Mouse (Mus musculus): ENCODE results near the gene Pyroxd1. TPM values are rescaled to one million over a fixed set of nuclear protein-coding genes. Genes with fewer than 3 reads are reported as not detected.
"Not testable (repeated sequence)": the region's sequence is repeated elsewhere in the genome, so short reads cannot be mapped to it uniquely, and the experiment has no call there.

The Pyroxd1 gene
- polyA plus RNA-seq, 1 experiment, result 4.1 TPM

DNA sequence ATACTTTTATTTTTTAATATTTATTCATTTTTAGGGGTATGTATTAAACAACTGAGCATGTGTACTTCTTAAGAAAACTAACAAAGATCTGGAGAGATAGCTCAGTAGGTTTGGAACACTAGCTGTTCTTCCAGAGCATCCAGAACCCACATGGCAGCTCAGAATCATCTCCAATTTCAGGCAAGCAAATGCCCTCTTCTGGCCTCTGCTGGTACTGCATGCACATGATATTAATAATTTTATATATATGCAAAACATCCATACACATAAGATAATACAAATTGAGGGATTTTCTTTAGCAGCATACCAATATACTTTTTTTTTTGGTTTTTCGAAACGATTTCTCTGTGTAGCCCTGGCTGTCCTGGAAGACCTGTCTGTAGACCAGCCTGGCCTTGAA, 1.9 kb upstream of the Pyroxd1 start:
- peaks cover under 1% of the 10 kb centered on the region for H3K36me3 ChIP-seq (ENCODE audit: control insufficient read depth, insufficient read depth)
- H3ac ChIP-seq (ENCODE audit: control insufficient read depth, insufficient read length), result no peak overlapping the region

GRCm38 (mm10) chr6:142346181-142347110, 992 bp downstream of the Pyroxd1 start:
- peaks cover 3% of the 10 kb centered on the region for H3K36me3 ChIP-seq (ENCODE audit: control insufficient read depth, insufficient read depth)
- no peak for TF ChIP-seq CEBPB (IDR thresholded peaks at IDR 0.05; ENCODE audit: insufficient read depth, poor library complexity, severe bottlenecking)
- TF ChIP-seq REST (IDR thresholded peaks at IDR 0.05; ENCODE audit: insufficient read depth, insufficient read length), result no peak
- no peak for TF ChIP-seq POLR2AphosphoS2 (IDR thresholded peaks at IDR 0.05; ENCODE audit: insufficient read length, low read depth)
- TF ChIP-seq SRF (IDR thresholded peaks at IDR 0.05; ENCODE audit: control insufficient read depth, insufficient read length, low read depth), result no peak
- TF ChIP-seq TCF12 (IDR thresholded peaks at IDR 0.05; ENCODE audit: insufficient read depth, poor library complexity, severe bottlenecking), result no peak
- no peak for TF ChIP-seq E2F4 (IDR thresholded peaks at IDR 0.05; ENCODE audit: insufficient read depth)
- no peak for TF ChIP-seq POLR2A (IDR thresholded peaks at IDR 0.05; ENCODE audit: insufficient read length, low read depth)
- no peak for TF ChIP-seq MYOD1 (IDR thresholded peaks at IDR 0.05; ENCODE audit: control insufficient read depth in 1 of 3, insufficient read length in 2 of 3, low read depth in 2 of 3)
- H3K4me2 ChIP-seq (ENCODE audit: low read depth), result peak overlapping the region; percentile 88
- peaks cover 9% of the 10 kb centered on the region for H3K79me2 ChIP-seq (ENCODE audit: control insufficient read depth, insufficient read depth)
- no peaks in the 10 kb centered on the region for H3K27me3 ChIP-seq (ENCODE audit: control insufficient read depth, insufficient read depth, insufficient read length)
- H3K4me3 ChIP-seq, result peak overlapping the region; percentile 53
- H3ac ChIP-seq (ENCODE audit: control insufficient read depth, insufficient read length), result peak overlapping the region; percentile 73

More for the DNA sequence above, 1.9 kb upstream of the Pyroxd1 start:
- Histone ChIP-seq H3K4me2 (ENCODE audit: low read depth) (no peak overlapping the region), H3K79me2 (ENCODE audit: control insufficient read depth, insufficient read depth) (peaks cover 9% of the 10 kb centered on the region), H3K4me3 (no peak overlapping the region), H3K27me3 (ENCODE audit: control insufficient read depth, insufficient read depth, insufficient read length) (no peaks in the 10 kb centered on the region)
- no peak for TF ChIP-seq TCF3 (IDR thresholded peaks at IDR 0.05; ENCODE audit: insufficient read length, low read depth)
- no peak for TF ChIP-seq USF1 (IDR thresholded peaks at IDR 0.05; ENCODE audit: low read depth)
- no peak for TF ChIP-seq REST (IDR thresholded peaks at IDR 0.05; ENCODE audit: insufficient read depth, insufficient read length)
- no peak for TF ChIP-seq MAX (IDR thresholded peaks at IDR 0.05; ENCODE audit: low read depth)
- TF ChIP-seq MYOG (IDR thresholded peaks at IDR 0.05; ENCODE audit: control insufficient read depth in 1 of 3, insufficient read depth in 1 of 3, insufficient read length in 2 of 3, low read depth in 2 of 3), result no peak
- no peak for TF ChIP-seq POLR2A (IDR thresholded peaks at IDR 0.05; ENCODE audit: insufficient read length, low read depth)
- no peak for TF ChIP-seq POLR2AphosphoS2 (IDR thresholded peaks at IDR 0.05; ENCODE audit: insufficient read length, low read depth)
- TF ChIP-seq CEBPB (IDR thresholded peaks at IDR 0.05; ENCODE audit: insufficient read depth, poor library complexity, severe bottlenecking), result no peak
- TF ChIP-seq MYOD1 (IDR thresholded peaks at IDR 0.05; ENCODE audit: control insufficient read depth in 1 of 3, insufficient read length in 2 of 3, low read depth in 2 of 3), result no peak
- no peak for TF ChIP-seq TCF12 (IDR thresholded peaks at IDR 0.05; ENCODE audit: insufficient read depth, poor library complexity, severe bottlenecking)
- no peak for TF ChIP-seq SRF (IDR thresholded peaks at IDR 0.05; ENCODE audit: control insufficient read depth, insufficient read length, low read depth)
- TF ChIP-seq E2F4 (IDR thresholded peaks at IDR 0.05; ENCODE audit: insufficient read depth), result no peak

GRCm38 (mm10) chr6:142347431-142348385, 2.3 kb downstream of the Pyroxd1 start:
- no peak overlapping the region for H3K4me2 ChIP-seq (ENCODE audit: low read depth)
- no peak for TF ChIP-seq USF1 (IDR thresholded peaks at IDR 0.05; ENCODE audit: low read depth)
- no peak for TF ChIP-seq TCF3 (IDR thresholded peaks at IDR 0.05; ENCODE audit: insufficient read length, low read depth)
- no peak for TF ChIP-seq MYOG (IDR thresholded peaks at IDR 0.05; ENCODE audit: control insufficient read depth in 1 of 3, insufficient read depth in 1 of 3, insufficient read length in 2 of 3, low read depth in 2 of 3)
- TF ChIP-seq SRF (IDR thresholded peaks at IDR 0.05; ENCODE audit: control insufficient read depth, insufficient read length, low read depth), result no peak
- no peak for TF ChIP-seq CEBPB (IDR thresholded peaks at IDR 0.05; ENCODE audit: insufficient read depth, poor library complexity, severe bottlenecking)
- no peak for TF ChIP-seq MYOD1 (IDR thresholded peaks at IDR 0.05; ENCODE audit: control insufficient read depth in 1 of 3, insufficient read length in 2 of 3, low read depth in 2 of 3)
- TF ChIP-seq TCF12 (IDR thresholded peaks at IDR 0.05; ENCODE audit: insufficient read depth, poor library complexity, severe bottlenecking), result no peak
- H3ac ChIP-seq (ENCODE audit: control insufficient read depth, insufficient read length), result no peak overlapping the region
- no peak overlapping the region for H3K4me3 ChIP-seq
- H3K27me3 ChIP-seq (ENCODE audit: control insufficient read depth, insufficient read depth, insufficient read length), result no peaks in the 10 kb centered on the region
- peaks cover 9% of the 10 kb centered on the region for H3K79me2 ChIP-seq (ENCODE audit: control insufficient read depth, insufficient read depth)
- H3K36me3 ChIP-seq (ENCODE audit: control insufficient read depth, insufficient read depth), result peaks cover 12% of the 10 kb centered on the region

- not testable (repeated sequence) for H3K4me3 ChIP-seq
Observed at GRCm38 (mm10) chr6:142352099-142352498, 6.6 kb downstream of the Pyroxd1 start.

More at GRCm38 (mm10) chr6:142352099-142352498, 6.6 kb downstream of the Pyroxd1 start:
- not testable (repeated sequence) for H3K79me2 ChIP-seq (ENCODE audit: control insufficient read depth, insufficient read depth); H3K4me2 ChIP-seq (ENCODE audit: low read depth); H3K27me3 ChIP-seq (ENCODE audit: control insufficient read depth, insufficient read depth, insufficient read length); H3ac ChIP-seq (ENCODE audit: control insufficient read depth, insufficient read length)
- H3K36me3 ChIP-seq (ENCODE audit: control insufficient read depth, insufficient read depth), result peaks cover 24% of the 10 kb centered on the region
